Mouse (Mus musculus): ENCODE data around the gene Poln. TPM values are rescaled to one million over a fixed set of nuclear protein-coding genes. Genes with fewer than 3 reads are reported as not detected.
A peak's percentile ranks its signal among the peaks of the same experiment; 100 is the strongest.

Gene Poln
- polyA plus RNA-seq, 1 experiment = not detected

DNA sequence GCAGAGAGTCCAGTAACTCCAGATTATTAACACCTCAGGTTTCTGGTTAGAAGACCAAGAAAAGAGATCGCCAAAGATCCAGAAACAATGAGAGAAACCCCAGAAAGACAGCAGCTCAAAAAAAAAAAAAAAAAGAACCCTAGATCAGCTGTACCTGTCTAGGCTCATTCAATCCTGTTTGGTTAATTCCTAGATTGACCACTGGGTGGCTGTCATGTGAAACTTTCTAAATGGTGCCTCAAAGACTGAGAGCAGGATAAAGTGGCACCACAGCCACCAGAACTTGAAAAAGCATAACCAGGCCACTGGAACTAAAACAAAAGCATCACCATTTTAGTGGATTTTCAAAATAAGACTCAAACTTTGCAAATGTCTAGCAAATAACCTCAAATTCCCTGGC is 71.9 kb downstream of the Poln start:
- Histone ChIP-seq H3K27ac (ENCODE audit: insufficient read depth, low read depth, low read length) (no peak overlapping the region), H3K4me3 (ENCODE audit: insufficient read depth, low read depth, low read length) (no peak overlapping the region), H3K4me1 (ENCODE audit: control insufficient read depth, insufficient read depth, low read length) (no peaks in the 10 kb centered on the region)
- 23% methylated on average over 1 of the region's 1 CpGs for WGBS
- no peak for TF ChIP-seq CTCF (IDR thresholded peaks at IDR 0.05; ENCODE audit: insufficient read depth, low read depth, low read length)
- TF ChIP-seq POLR2A (IDR thresholded peaks at IDR 0.05; ENCODE audit: insufficient read depth, low read depth, low read length) = no peak

DNA sequence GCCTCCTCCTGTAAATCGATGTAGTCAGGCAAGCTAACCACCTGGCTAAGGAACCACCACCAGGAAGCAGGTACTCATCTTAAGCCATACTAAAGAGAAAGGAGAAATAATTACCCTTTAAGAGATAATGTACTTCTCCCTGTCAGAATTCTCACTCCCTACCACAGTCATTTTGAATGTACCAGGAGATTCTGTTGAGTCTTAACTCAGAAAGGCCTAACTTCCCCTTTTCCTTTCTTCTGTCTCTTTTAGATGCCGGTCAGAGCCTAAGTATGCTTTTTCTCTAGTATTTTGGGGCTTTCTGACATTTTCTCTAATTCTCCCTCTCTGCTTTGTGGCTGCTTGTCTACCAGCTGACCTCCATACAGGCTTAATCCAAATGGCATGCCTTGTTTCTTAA is 76.2 kb downstream of the Poln start:
- Histone ChIP-seq H3K27ac (ENCODE audit: insufficient read depth, low read depth, low read length) (no peak overlapping the region), H3K4me3 (ENCODE audit: insufficient read depth, low read depth, low read length) (no peak overlapping the region), H3K4me1 (ENCODE audit: control insufficient read depth, insufficient read depth, low read length) (no peaks in the 10 kb centered on the region)
- 85% methylated on average over 2 of the region's 2 CpGs for WGBS
- no peak for TF ChIP-seq POLR2A (IDR thresholded peaks at IDR 0.05; ENCODE audit: insufficient read depth, low read depth, low read length)
- no peak for TF ChIP-seq CTCF (IDR thresholded peaks at IDR 0.05; ENCODE audit: insufficient read depth, low read depth, low read length)

DNA sequence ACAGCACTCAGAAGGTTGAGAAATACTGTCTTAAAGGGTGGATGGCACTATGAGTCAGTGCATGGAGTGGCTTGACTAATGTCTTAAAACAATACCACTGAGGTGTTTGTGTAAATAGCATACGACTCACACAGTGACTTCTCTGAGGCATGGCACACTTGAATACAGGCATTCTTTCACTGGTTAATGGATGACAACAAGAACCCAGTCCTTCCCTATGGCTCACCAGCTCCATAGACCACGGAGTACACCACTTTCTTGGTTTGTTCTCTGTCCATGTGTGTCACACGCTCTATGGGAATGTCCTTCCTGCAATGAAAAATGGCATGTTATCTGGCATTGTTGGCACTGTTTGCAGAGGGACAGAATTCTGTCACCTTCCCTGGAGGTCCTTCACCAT is 136.7 kb downstream of the Poln start:
- no peak for TF ChIP-seq POLR2A (IDR thresholded peaks at IDR 0.05; ENCODE audit: insufficient read depth, low read depth, low read length)
- 60% methylated on average over 3 of the region's 3 CpGs for WGBS
- no peak overlapping the region for H3K4me3 ChIP-seq (ENCODE audit: insufficient read depth, low read depth, low read length)
- peak overlapping the region; percentile 67 for H3K27ac ChIP-seq (ENCODE audit: insufficient read depth, low read depth, low read length)
- peaks cover 22% of the 10 kb centered on the region for H3K4me1 ChIP-seq (ENCODE audit: control insufficient read depth, insufficient read depth, low read length)

DNA sequence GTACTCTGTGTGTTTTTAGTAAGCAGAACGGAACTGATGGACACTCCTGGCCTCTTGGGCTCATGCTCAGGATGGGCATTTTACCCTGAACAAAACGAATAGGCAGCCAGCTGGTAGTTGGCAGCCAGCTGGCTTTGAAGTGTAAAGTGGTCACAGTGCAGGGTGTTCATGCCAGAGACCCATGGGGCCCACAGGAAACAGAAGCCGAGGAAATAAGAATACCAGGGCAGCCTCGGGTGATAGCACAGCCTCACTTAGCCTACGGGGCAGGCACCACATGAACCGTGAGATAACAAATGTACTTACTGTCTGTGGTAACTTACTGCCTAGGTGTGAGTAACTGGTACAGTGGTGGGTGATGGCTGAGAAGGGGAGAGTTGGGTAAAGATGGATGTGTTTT is 138.2 kb downstream of the Poln start:
- peak overlapping the region; percentile 97 for H3K27ac ChIP-seq (ENCODE audit: insufficient read depth, low read depth, low read length)
- WGBS = 33% methylated on average over 6 of the region's 6 CpGs

GRCm38 (mm10) chr5:34030101-34030500 is 139.1 kb downstream of the Poln start:
- 24% methylated on average over 4 of the region's 4 CpGs for WGBS
- TF ChIP-seq POLR2A (IDR thresholded peaks at IDR 0.05; ENCODE audit: insufficient read depth, low read depth, low read length) = no peak
- Histone ChIP-seq H3K4me3 (ENCODE audit: insufficient read depth, low read depth, low read length) (no peak overlapping the region), H3K27ac (ENCODE audit: insufficient read depth, low read depth, low read length) (peak overlapping the region; percentile 97), H3K4me1 (ENCODE audit: control insufficient read depth, insufficient read depth, low read length) (peaks cover 22% of the 10 kb centered on the region)

More for the DNA sequence above, 138.2 kb downstream of the Poln start:
- TF ChIP-seq CTCF (IDR thresholded peaks at IDR 0.05; ENCODE audit: insufficient read depth, low read depth, low read length) (no peak), POLR2A (IDR thresholded peaks at IDR 0.05; ENCODE audit: insufficient read depth, low read depth, low read length) (no peak)
- Histone ChIP-seq H3K4me1 (ENCODE audit: control insufficient read depth, insufficient read depth, low read length) (peaks cover 22% of the 10 kb centered on the region), H3K4me3 (ENCODE audit: insufficient read depth, low read depth, low read length) (no peak overlapping the region)

DNA sequence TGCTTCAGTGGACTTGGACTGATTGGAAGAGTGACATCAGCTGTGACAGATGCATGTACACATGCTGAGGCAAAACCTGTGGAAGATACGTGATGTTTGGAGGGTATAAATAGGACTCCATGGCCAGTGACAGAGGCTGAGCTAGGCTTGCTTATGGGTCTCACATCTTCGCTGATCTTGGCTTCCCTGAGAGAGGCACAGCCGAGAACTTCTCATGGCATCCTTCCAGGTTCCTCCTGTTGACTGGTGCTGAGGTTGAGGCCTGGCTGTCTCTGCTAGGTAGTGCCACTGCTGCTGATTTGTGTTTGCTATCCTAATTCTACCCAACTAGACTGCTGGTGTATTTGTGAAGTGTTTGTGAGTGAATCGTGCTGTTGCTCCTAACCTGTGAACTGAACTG is 150.3 kb downstream of the Poln start:
- Histone ChIP-seq H3K27ac (ENCODE audit: insufficient read depth, low read depth, low read length) (no peak overlapping the region), H3K4me3 (ENCODE audit: insufficient read depth, low read depth, low read length) (no peak overlapping the region), H3K4me1 (ENCODE audit: control insufficient read depth, insufficient read depth, low read length) (no peaks in the 10 kb centered on the region)
- 77% methylated on average over 4 of the region's 4 CpGs for WGBS
- TF ChIP-seq POLR2A (IDR thresholded peaks at IDR 0.05; ENCODE audit: insufficient read depth, low read depth, low read length) = no peak
- no peak for TF ChIP-seq CTCF (IDR thresholded peaks at IDR 0.05; ENCODE audit: insufficient read depth, low read depth, low read length)

DNA sequence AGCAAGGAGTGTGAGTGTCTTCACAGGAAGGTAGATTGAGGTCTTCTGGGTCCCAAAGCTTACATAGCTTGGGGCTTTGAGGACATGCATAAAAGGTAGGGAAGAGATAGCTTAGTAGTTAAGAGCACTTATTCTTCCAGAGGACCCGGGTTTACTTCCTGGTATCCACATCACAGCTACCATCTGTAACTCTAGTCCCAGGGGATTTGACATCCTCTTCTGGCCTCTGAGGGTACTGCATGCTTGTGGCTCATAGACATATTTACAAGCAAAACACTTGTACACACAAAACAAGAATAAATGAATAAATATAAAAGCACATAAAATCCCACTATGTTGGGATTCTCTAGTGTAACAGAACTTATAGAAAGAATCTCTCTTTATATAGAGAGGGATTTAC is 154.6 kb downstream of the Poln start:
- no peak overlapping the region for H3K27ac ChIP-seq (ENCODE audit: insufficient read depth, low read depth, low read length)
- 74% methylated on average over 1 of the region's 1 CpGs for WGBS
- TF ChIP-seq POLR2A (IDR thresholded peaks at IDR 0.05; ENCODE audit: insufficient read depth, low read depth, low read length) (no peak), CTCF (IDR thresholded peaks at IDR 0.05; ENCODE audit: insufficient read depth, low read depth, low read length) (no peak)

GRCm38 (mm10) chr5:34007392-34007941 is 161.8 kb downstream of the Poln start:
- H3K4me3 ChIP-seq (ENCODE audit: insufficient read depth, low read depth, low read length) = no peak overlapping the region
- WGBS = 77% methylated on average over 4 of the region's 4 CpGs
- H3K4me1 ChIP-seq (ENCODE audit: control insufficient read depth, insufficient read depth, low read length) = peaks cover 30% of the 10 kb centered on the region
- TF ChIP-seq CTCF (IDR thresholded peaks at IDR 0.05; ENCODE audit: insufficient read depth, low read depth, low read length) (no peak), POLR2A (IDR thresholded peaks at IDR 0.05; ENCODE audit: insufficient read depth, low read depth, low read length) (no peak)
- H3K27ac ChIP-seq (ENCODE audit: insufficient read depth, low read depth, low read length) = no peak overlapping the region

More for the DNA sequence above, 154.6 kb downstream of the Poln start:
- H3K4me3 ChIP-seq (ENCODE audit: insufficient read depth, low read depth, low read length) = no peak overlapping the region
- no peaks in the 10 kb centered on the region; the same call in 1 of the 2 replicates for H3K4me1 ChIP-seq (ENCODE audit: control insufficient read depth, insufficient read depth, low read length)

DNA sequence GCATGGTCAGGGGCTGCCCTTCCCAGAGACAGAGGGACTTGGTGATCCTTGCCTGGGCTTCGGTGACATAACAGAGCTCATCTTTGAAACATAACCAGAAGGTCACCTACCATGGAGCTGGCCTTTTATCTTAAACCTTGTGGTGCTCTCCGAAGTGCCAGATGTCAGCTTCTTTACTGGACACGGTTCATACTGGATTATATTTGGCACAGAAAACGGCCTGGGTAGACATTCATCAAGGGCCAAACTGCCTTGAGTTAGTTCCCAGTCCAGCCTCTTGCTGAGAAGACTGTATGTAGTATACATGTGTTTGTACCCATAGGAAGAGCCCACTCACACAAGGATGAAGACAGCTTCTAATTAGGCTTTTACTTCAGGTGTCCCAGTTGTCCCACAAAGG is 162.4 kb downstream of the Poln start:
- H3K4me1 ChIP-seq (ENCODE audit: control insufficient read depth, insufficient read depth, low read length) = peaks cover 35% of the 10 kb centered on the region
- 68% methylated on average over 4 of the region's 4 CpGs for WGBS
- TF ChIP-seq POLR2A (IDR thresholded peaks at IDR 0.05; ENCODE audit: insufficient read depth, low read depth, low read length) (no peak), CTCF (IDR thresholded peaks at IDR 0.05; ENCODE audit: insufficient read depth, low read depth, low read length) (no peak)
- no peak overlapping the region for H3K4me3 ChIP-seq (ENCODE audit: insufficient read depth, low read depth, low read length)
- H3K27ac ChIP-seq (ENCODE audit: insufficient read depth, low read depth, low read length) = no peak overlapping the region

- H3K27ac ChIP-seq (ENCODE audit: insufficient read depth, low read depth, low read length) = no peak overlapping the region
- no peak overlapping the region for H3K4me3 ChIP-seq (ENCODE audit: insufficient read depth, low read depth, low read length)
- H3K4me1 ChIP-seq (ENCODE audit: control insufficient read depth, insufficient read depth, low read length) = peaks cover 57% of the 10 kb centered on the region
- TF ChIP-seq POLR2A (IDR thresholded peaks at IDR 0.05; ENCODE audit: insufficient read depth, low read depth, low read length) = no peak
- no peak for TF ChIP-seq CTCF (IDR thresholded peaks at IDR 0.05; ENCODE audit: insufficient read depth, low read depth, low read length)
- WGBS = 64% methylated on average over 5 of the region's 5 CpGs
Observed at GRCm38 (mm10) chr5:34004618-34005017, 164.6 kb downstream of the Poln start.
